Mouse (Mus musculus) cerebellum, adult 9-10 months (tissue): ENCODE data around the gene Dhodh.
A peak's percentile ranks its signal among the peaks of the same experiment; 100 is the strongest.

Experiments used
- DNase-seq: peaks from one replicate; pipeline ENCODE4 v3.0.0; 2022

The Dhodh gene

GRCm38 (mm10) chr8:109608271-109609152, at the start of gene Dhodh:
Dhodh (minus strand) TSS chr8:109608673.
- DNase-seq = peak; percentile 98

GRCm38 (mm10) chr8:109656860-109657259, 48.4 kb upstream of the Dhodh start:
- no peak for DNase-seq

- DNase-seq = no peak
Measured at GRCm38 (mm10) chr8:109650801-109651200, 42.3 kb upstream of the Dhodh start.

GRCm38 (mm10) chr8:109648469-109648868, 40.0 kb upstream of the Dhodh start:
- no peak for DNase-seq

GRCm38 (mm10) chr8:109647331-109647730, 38.9 kb upstream of the Dhodh start:
- no peak for DNase-seq

- no peak for DNase-seq
Measured at GRCm38 (mm10) chr8:109641236-109641635, 32.8 kb upstream of the Dhodh start.

GRCm38 (mm10) chr8:109640410-109640809, 31.9 kb upstream of the Dhodh start:
- no peak for DNase-seq

GRCm38 (mm10) chr8:109638851-109639250, 30.4 kb upstream of the Dhodh start:
- DNase-seq = no peak

- DNase-seq = no peak
Measured at GRCm38 (mm10) chr8:109635146-109635545, 26.7 kb upstream of the Dhodh start.

- no peak for DNase-seq
Measured at GRCm38 (mm10) chr8:109632498-109632897, 24.0 kb upstream of the Dhodh start.

- no peak for DNase-seq
Measured at GRCm38 (mm10) chr8:109628638-109629037, 20.2 kb upstream of the Dhodh start.

GRCm38 (mm10) chr8:109615569-109615968, 7.1 kb upstream of the Dhodh start:
- no peak for DNase-seq

GRCm38 (mm10) chr8:109614243-109615210, 6.1 kb upstream of the Dhodh start, which contains the start of gene Pkd1l3:
Pkd1l3 (plus strand) TSS chr8:109614517.
- no peak for DNase-seq

- peak; percentile 57 for DNase-seq
Measured at GRCm38 (mm10) chr8:109609153-109609502, 655 bp upstream of the Dhodh start.

GRCm38 (mm10) chr8:109607650-109608049, 823 bp downstream of the Dhodh start:
- peak; percentile 28 for DNase-seq

- DNase-seq = no peak
Measured at GRCm38 (mm10) chr8:109606725-109607124, 1.7 kb downstream of the Dhodh start.

GRCm38 (mm10) chr8:109595854-109596253, 12.6 kb downstream of the Dhodh start:
- DNase-seq = no peak

- DNase-seq = no peak
Measured at GRCm38 (mm10) chr8:109593117-109593788, 15.2 kb downstream of the Dhodh start.

- no peak for DNase-seq
Measured at GRCm38 (mm10) chr8:109592164-109592563, 16.3 kb downstream of the Dhodh start.

- DNase-seq = no peak
Measured at GRCm38 (mm10) chr8:109591367-109591766, 17.1 kb downstream of the Dhodh start.

- no peak for DNase-seq
Measured at GRCm38 (mm10) chr8:109590901-109591300, 17.6 kb downstream of the Dhodh start.

GRCm38 (mm10) chr8:109586972-109587504, 21.4 kb downstream of the Dhodh start:
- no peak for DNase-seq

- no peak for DNase-seq
Measured at GRCm38 (mm10) chr8:109585652-109586051, 22.8 kb downstream of the Dhodh start.
